Mouse (Mus musculus) liver, adult 2 months (tissue): Measurements from ENCODE around the gene Speg. TPM values are rescaled to one million over a fixed set of nuclear protein-coding genes. Genes with fewer than 3 reads are reported as not detected.

Experiments used
- DNase-seq: peaks from one replicate; pipeline ENCODE4 v3.0.0-alpha.2; 2011; ENCODE audit warnings: low read depth, low spot score; ENCODE audit errors: extremely low read depth
- H3K27ac ChIP-seq: fragments of 200-500 bp; replicated peaks from 2 replicates; pipeline ENCODE4 v1.5.1; 2012; ENCODE audit warnings: low read depth, mild to moderate bottlenecking, control low read depth, inconsistent platforms, low read length; ENCODE audit not compliant: insufficient read depth
- H3K27me3 ChIP-seq: fragments of 200-500 bp; 2 replicates; pipeline ENCODE4 v1.6.1; 2012; ENCODE audit warnings: mild to moderate bottlenecking, moderate library complexity, low read length, inconsistent platforms; ENCODE audit not compliant: control insufficient read depth, insufficient read depth
- H3K36me3 ChIP-seq: fragments of 200-500 bp; 2 replicates; pipeline ENCODE4 v1.6.1; 2012; ENCODE audit warnings: low read length, inconsistent platforms; ENCODE audit not compliant: control insufficient read depth, insufficient read depth
- H3K4me1 ChIP-seq: fragments of 200-500 bp; 2 replicates; pipeline ENCODE4 v1.6.1; 2011; ENCODE audit warnings: low read length; ENCODE audit not compliant: control insufficient read depth, insufficient read depth
- H3K4me3 ChIP-seq: fragments of 200-500 bp; 2 replicates; pipeline ENCODE4 v1.5.1; 2011; ENCODE audit warnings: low read depth, mild to moderate bottlenecking, control low read depth, low read length, moderate library complexity; ENCODE audit not compliant: insufficient read depth
- H3K79me2 ChIP-seq: fragments of 200-500 bp; 2 replicates; pipeline ENCODE4 v1.6.1; 2012; ENCODE audit warnings: inconsistent platforms, mild to moderate bottlenecking, low read length, moderate library complexity; ENCODE audit not compliant: control insufficient read depth, insufficient read depth
- H3K9ac ChIP-seq: fragments of 200-500 bp; 2 replicates; pipeline ENCODE4 v1.6.1; 2012; ENCODE audit warnings: low read depth, mild to moderate bottlenecking, control low read depth, inconsistent platforms, low read length
- CTCF ChIP-seq: fragments of 200-500 bp; IDR thresholded peaks from 2 replicates; pipeline ENCODE4 v1.5.1; 2011; ENCODE audit warnings: low read depth, low read length, control low read depth
- POLR2A ChIP-seq: fragments of 200-500 bp; IDR thresholded peaks from 2 replicates; pipeline ENCODE4 v1.6.1; 2011; ENCODE audit warnings: low read length, control low read depth; ENCODE audit not compliant: insufficient read depth; ENCODE audit errors: extremely low read depth
- WGBS: fragments of 180-500 bp; shearing (Covaris S2); methylation state at CpG from one replicate; pipeline ENCODE4 v1.1.7; 2018; 5-methylcytosine and 5-hydroxymethylcytosine counted together
- polyA plus RNA-seq: library from polyadenylated mRNA; depleted of rRNA; stranded (reverse); fragments of >200 nt; gene quantifications from 2 replicates; pipeline ENCODE4 v1.2.3, GENCODE M21; 2012
- total RNA-seq: library from RNA; depleted of rRNA; stranded (reverse); fragments of >200 nt; gene quantifications from 2 replicates; pipeline ENCODE4 v1.2.3, GENCODE M21; 2014

Gene Speg
- total and polyA plus RNA-seq, 2 experiments, result 0.55 to 3.4 TPM

DNA sequence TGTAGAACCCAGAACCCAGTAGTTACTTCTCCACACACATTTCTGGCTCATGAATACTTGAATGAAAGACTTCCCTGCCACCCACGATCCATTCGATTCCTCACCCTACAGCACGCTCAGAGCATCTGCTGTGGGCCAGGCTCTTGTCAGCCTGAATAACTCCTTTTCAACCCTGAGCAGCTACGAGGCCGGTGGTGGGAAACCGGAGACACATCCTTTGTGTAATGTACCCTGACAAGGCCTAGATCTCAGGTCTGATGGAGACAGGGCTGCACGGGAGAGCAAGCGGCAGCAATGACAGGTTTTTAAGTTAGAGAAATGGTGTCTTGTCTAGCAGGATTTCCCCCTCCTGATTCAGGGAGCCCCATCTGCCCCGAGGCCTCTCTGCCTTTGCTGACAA lies 35.8 kb upstream of the Speg start:
- H3K36me3 ChIP-seq, result no peaks in the 10 kb centered on the region
- no peaks in the 10 kb centered on the region for H3K79me2 ChIP-seq
- H3K4me3 ChIP-seq, result no peak overlapping the region
- H3K27ac ChIP-seq, result no peak overlapping the region
- TF ChIP-seq POLR2A, result no peak
- no peak for TF ChIP-seq CTCF
- no peak for DNase-seq
- H3K9ac ChIP-seq, result no peak overlapping the region
- H3K4me1 ChIP-seq, result peaks cover 6% of the 10 kb centered on the region; the same call in 1 of the 2 replicates
- H3K27me3 ChIP-seq, result no peaks in the 10 kb centered on the region
- 91% methylated on average over 9 of the region's 9 CpGs for WGBS

DNA sequence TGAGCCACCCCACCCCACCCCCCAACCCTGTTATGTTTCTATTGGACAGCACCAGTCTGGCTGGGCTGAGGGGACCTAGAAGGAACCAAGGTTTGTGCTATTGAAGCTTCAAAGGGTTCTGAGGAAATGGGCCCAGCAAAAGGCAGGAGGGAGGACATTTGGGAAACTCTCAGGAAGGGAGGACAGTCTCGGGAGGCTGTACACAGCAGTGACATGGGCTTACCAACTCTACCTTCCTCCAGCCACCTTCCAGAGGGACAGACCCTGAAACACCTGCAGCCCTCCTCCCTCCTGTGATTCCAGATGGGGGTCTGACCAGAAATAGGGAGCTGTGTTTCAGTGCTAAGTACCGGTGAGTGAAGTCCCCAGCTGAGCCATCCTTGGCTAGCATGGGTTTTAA lies 34.6 kb upstream of the Speg start:
- H3K36me3 ChIP-seq, result no peaks in the 10 kb centered on the region
- DNase-seq, result no peak
- H3K79me2 ChIP-seq, result no peaks in the 10 kb centered on the region
- 79% methylated on average over 2 of the region's 2 CpGs for WGBS
- TF ChIP-seq POLR2A, result no peak
- no peak for TF ChIP-seq CTCF
- no peaks in the 10 kb centered on the region for H3K27me3 ChIP-seq
- peaks cover 6% of the 10 kb centered on the region; the same call in 1 of the 2 replicates for H3K4me1 ChIP-seq
- H3K9ac ChIP-seq, result no peak overlapping the region
- no peak overlapping the region for H3K27ac ChIP-seq
- H3K4me3 ChIP-seq, result no peak overlapping the region

DNA sequence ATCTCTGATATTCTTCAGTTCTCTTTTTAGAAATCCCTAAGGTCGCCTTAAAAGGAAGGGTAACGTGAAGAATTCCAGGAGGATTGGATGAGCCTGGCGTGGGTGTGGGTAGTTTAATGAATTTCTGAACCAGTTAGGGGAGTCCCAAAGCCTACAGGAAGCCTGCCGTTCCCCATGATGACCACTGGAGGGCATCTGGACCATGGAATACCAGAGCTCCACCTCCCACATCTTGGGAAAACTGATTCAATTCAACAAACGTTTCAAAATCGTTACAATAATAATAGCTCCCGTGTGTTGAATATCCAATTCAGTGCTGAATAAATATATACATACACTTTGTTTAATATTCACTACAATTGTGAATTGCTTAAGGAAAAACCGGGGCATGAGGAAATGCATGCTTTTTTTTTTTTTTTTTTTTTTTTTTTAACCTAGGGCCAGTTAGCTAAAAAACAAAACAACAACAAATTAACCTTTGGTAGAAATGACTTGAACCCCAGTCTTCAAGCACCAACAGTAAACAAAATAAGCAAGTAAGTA lies 32.2 kb upstream of the Speg start:
- no peaks in the 10 kb centered on the region for H3K27me3 ChIP-seq
- DNase-seq, result peak; percentile 49

DNA sequence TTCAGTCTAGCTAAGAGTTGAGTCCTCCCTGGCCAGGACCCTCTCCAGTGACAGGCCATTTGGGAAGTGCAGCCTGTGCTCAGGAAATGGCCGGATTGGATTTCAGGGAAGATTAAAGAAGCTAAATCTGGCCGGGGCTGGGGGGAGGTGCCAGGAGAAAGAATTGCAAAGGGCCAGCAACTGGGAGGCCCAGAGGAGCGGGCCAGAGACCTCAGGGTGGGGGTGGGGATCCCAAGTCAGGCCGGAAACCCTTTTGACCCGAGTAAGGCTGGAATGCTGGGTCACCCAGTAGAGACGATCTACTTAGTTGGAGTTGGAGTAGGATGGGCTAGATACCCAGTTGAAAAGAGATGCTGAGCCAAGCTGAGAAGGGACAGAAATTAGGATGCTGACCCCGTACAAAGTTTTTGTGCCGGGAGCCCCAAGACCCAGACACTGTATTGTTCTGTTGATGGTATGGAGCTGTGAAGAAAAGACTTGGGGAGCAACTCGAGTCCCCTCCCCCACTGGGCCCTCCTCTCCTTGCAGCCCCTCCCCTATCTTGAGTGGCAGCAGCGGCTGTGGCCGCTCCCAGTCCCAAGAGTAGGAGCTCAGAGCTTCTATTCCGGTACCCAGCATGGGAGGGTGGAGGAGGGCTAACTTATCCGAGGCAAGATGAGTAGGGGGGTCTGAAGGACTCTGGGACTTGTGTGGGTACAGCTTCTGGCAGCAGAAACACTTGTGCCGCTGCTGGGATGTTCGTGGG lies 30.6 kb upstream of the Speg start:
- 37% methylated on average over 15 of the region's 15 CpGs for WGBS
- Histone ChIP-seq H3K27ac (peak overlapping the region; percentile 20), H3K79me2 (no peaks in the 10 kb centered on the region)

More for the DNA sequence above, 32.2 kb upstream of the Speg start:
- Histone ChIP-seq H3K4me1 (0 out of 2 replicates have a peak, but pooled peaks cover 2% of the 10 kb centered on the region), H3K79me2 (no peaks in the 10 kb centered on the region), H3K4me3 (no peak overlapping the region), H3K27ac (no peak overlapping the region), H3K36me3 (no peaks in the 10 kb centered on the region), H3K9ac (no peak overlapping the region)
- 2% methylated on average over 8 of the region's 8 CpGs for WGBS
- TF ChIP-seq CTCF, result peak; percentile 86
- no peak for TF ChIP-seq POLR2A

DNA sequence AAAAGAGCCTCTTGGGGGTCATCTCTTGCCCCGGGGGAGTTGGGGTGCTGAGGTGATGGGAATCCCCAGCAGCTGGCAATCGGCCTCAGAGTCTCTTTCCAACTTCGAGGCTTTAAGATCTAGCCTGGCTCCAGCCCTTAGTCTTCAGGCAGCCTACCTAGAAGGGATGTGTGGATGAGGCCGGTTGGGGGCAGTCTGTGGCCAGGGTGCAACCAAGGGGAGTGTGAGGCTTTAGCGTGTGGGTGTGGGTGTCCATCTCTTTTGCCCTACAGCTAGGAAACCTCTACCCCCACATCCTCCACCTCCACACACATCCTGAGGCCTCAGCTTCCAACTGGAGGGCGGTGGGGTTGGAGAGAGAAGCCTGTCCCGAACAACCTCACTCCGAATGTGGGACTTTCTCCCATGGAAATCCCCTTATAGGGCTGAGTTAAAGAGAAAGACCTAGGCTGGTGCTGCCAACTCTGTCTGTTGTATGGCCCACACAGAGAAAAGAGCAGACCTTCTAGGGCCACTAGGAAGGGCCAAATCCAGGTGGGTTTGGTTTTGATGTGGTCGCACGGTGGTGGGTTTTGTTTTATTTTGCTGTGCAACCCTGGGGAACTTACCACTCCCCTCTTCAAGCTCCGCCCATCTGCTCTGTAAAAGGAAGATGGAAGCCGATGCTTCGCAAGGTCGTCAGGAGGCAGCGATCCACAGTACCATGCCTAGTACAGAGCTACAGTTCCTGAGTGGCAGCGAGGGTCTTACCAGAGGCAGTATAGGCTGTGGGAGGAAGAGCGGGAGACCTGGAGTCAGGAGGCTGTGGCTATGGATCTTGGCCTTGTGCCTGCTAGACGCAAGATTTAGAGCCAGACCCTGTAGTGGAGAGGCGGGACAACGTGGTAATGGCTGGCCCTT lies 29.8 kb upstream of the Speg start:
- Histone ChIP-seq H3K27me3 (no peaks in the 10 kb centered on the region), H3K9ac (no peak overlapping the region), H3K4me3 (no peak overlapping the region), H3K4me1 (no peaks in the 10 kb centered on the region), H3K79me2 (no peaks in the 10 kb centered on the region), H3K36me3 (no peaks in the 10 kb centered on the region), H3K27ac (0 out of 2 replicates have a peak overlapping the region, but pooled peaks have one; percentile 29)
- TF ChIP-seq POLR2A, result no peak
- no peak for TF ChIP-seq CTCF
- WGBS, result 60% methylated on average over 20 of the region's 20 CpGs
- DNase-seq, result no peak

More for the DNA sequence above, 30.6 kb upstream of the Speg start:
- TF ChIP-seq CTCF, result no peak
- TF ChIP-seq POLR2A, result no peak
- H3K9ac ChIP-seq, result no peak overlapping the region
- no peaks in the 10 kb centered on the region for H3K36me3 ChIP-seq
- DNase-seq, result peak; percentile 24
- H3K27me3 ChIP-seq, result no peaks in the 10 kb centered on the region
- H3K4me3 ChIP-seq, result no peak overlapping the region
- no peaks in the 10 kb centered on the region for H3K4me1 ChIP-seq
